Mouse (Mus musculus) lung, postnatal 0 days (tissue): ENCODE results near the gene Ipo9.

Experiments
- CTCF ChIP-seq: IDR thresholded peaks from 2 replicates; pipeline ENCODE4 v1.5.1; 2016; ENCODE audit warnings: antibody characterized with exemption, mild to moderate bottlenecking
- EP300 ChIP-seq: IDR thresholded peaks from 2 replicates; pipeline ENCODE4 v1.6.1; 2016; ENCODE audit warnings: antibody characterized with exemption, mild to moderate bottlenecking, control low read depth

DNA sequence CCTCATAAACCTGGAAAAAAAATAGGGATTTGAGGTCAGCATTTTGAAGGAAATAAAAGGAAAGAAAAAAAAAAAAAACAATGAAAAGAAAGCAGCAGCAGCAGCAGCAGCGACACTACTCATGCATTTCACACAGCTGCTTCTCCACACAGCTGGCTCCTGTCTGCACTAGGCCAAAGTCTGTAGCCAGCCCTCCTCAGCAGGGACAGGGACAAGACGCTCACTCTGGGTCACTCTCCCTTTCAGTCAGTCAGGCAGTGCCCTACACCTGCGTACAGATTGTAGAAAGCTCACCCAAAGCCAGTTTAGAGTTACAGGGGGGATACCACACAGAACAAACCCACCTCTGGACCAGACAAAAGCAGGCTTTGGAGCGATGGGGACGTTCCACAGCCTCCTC is 27.6 kb upstream of the Ipo9 start:
- TF ChIP-seq CTCF (no peak), EP300 (no peak)
